Mouse (Mus musculus) midbrain, postnatal 0 days (tissue): Measurements from ENCODE around the gene Klf13. TPM values are rescaled to one million over a fixed set of nuclear protein-coding genes. Genes with fewer than 3 reads are reported as not detected.

Experiments used
- ATAC-seq: fragments of 200-750 bp; cut with Nextera tagmentation; 2 replicates; pipeline ENCODE4 v1.8.0; 2017; ENCODE audit warnings: moderate number of reproducible peaks, mild to moderate bottlenecking, moderate TSS enrichment, moderate library complexity; ENCODE audit not compliant: low FRiP score
- DNase-seq: peaks from one replicate; pipeline ENCODE4 v3.0.0-alpha.2; 2015; ENCODE audit warnings: low spot score
- H3K27ac ChIP-seq: fragments of 300-500 bp; sonication (generic); 2 replicates; pipeline ENCODE4 v1.5.1; 2014; ENCODE audit warnings: low read depth, mild to moderate bottlenecking, low read length, mixed read lengths
- H3K27me3 ChIP-seq: fragments of 300-500 bp; sonication (generic); 2 replicates; pipeline ENCODE4 v1.6.1; 2014; ENCODE audit warnings: low read length, control low read depth, mixed read lengths; ENCODE audit not compliant: insufficient read depth
- H3K36me3 ChIP-seq: fragments of 300-500 bp; sonication (generic); 2 replicates; pipeline ENCODE4 v1.6.1; 2014; ENCODE audit warnings: low read length, control low read depth, mixed read lengths; ENCODE audit not compliant: insufficient read depth
- H3K4me1 ChIP-seq: fragments of 300-500 bp; sonication (generic); 2 replicates; pipeline ENCODE4 v1.6.1; 2014; ENCODE audit warnings: mild to moderate bottlenecking, control low read depth, antibody characterized with exemption, low read length, mixed read lengths; ENCODE audit not compliant: insufficient read depth
- H3K4me2 ChIP-seq: fragments of 300-500 bp; sonication (generic); 2 replicates; pipeline ENCODE4 v1.6.1; 2014; ENCODE audit warnings: low read depth, mild to moderate bottlenecking, low read length, mixed read lengths; ENCODE audit not compliant: poor library complexity, severe bottlenecking
- H3K4me3 ChIP-seq: fragments of 300-500 bp; sonication (generic); 2 replicates; pipeline ENCODE4 v1.5.1; 2014; ENCODE audit warnings: low read depth, mild to moderate bottlenecking, low read length, moderate library complexity
- H3K9ac ChIP-seq: fragments of 300-500 bp; sonication (generic); replicated peaks from 2 replicates; pipeline ENCODE4 v1.6.1; 2014; ENCODE audit warnings: mild to moderate bottlenecking, low read length, moderate library complexity, mixed read lengths; ENCODE audit not compliant: poor library complexity, severe bottlenecking
- H3K9me3 ChIP-seq: fragments of 300-500 bp; sonication (generic); 2 replicates; pipeline ENCODE4 v1.6.1; 2016; ENCODE audit warnings: low read length, control low read depth
- CTCF ChIP-seq: IDR thresholded peaks from 2 replicates; pipeline ENCODE4 v1.5.1; 2016; ENCODE audit warnings: antibody characterized with exemption, mild to moderate bottlenecking
- WGBS: fragments of 180-500 bp; shearing (Covaris S2); extraction: QIAGEN DNeasy Blood & Tissue Kit; methylation state at CpG from one replicate; pipeline ENCODE4 v1.1.7; 2014; 5-methylcytosine and 5-hydroxymethylcytosine counted together
- polyA plus RNA-seq: library from polyadenylated mRNA; unstranded; fragments of >200 nt; fragmentation: Nextera tagmentation; extraction: Ambion mirVana; gene quantifications from 2 replicates; pipeline ENCODE4 v1.2.1, GENCODE M21; 2015
- total RNA-seq: library from RNA; depleted of rRNA; stranded (reverse); fragments of >200 nt; gene quantifications from 2 replicates; pipeline ENCODE4 v1.2.3, GENCODE M21; 2014

Gene Klf13
- total and polyA plus RNA-seq, 2 experiments from 2014 or later: 21.5 to 26.6 TPM

GRCm38 (mm10) chr7:63893729-63894128, 45.0 kb downstream of the Klf13 start:
- Histone ChIP-seq H3K9ac (no peak overlapping the region), H3K4me3 (no peak overlapping the region), H3K27me3 (no peaks in the 10 kb centered on the region), H3K27ac (no peak overlapping the region), H3K4me1 (peaks cover 16% of the 10 kb centered on the region; the same call in 1 of the 2 replicates), H3K9me3 (no peaks in the 10 kb centered on the region), H3K36me3 (peaks cover 21% of the 10 kb centered on the region), H3K4me2 (no peak overlapping the region)
- no peak for TF ChIP-seq CTCF
- ATAC-seq (no peak), DNase-seq (no peak)
- WGBS: 37% methylated on average over 4 of the region's 4 CpGs

- ATAC-seq (no peak), DNase-seq (no peak)
- peaks cover 22% of the 10 kb centered on the region for H3K36me3 ChIP-seq
- H3K4me3 ChIP-seq: no peak overlapping the region
- WGBS: 62% methylated on average over 5 of the region's 5 CpGs
- H3K9me3 ChIP-seq: no peaks in the 10 kb centered on the region
- peaks cover 16% of the 10 kb centered on the region; the same call in 1 of the 2 replicates for H3K4me1 ChIP-seq
- H3K27me3 ChIP-seq: no peaks in the 10 kb centered on the region
- no peak overlapping the region for H3K4me2 ChIP-seq
- no peak overlapping the region for H3K9ac ChIP-seq
- no peak for TF ChIP-seq CTCF
- no peak overlapping the region for H3K27ac ChIP-seq
Measured at GRCm38 (mm10) chr7:63893201-63893600, 45.5 kb downstream of the Klf13 start.

- no peak overlapping the region for H3K9ac ChIP-seq
- no peak for ATAC-seq
- H3K27me3 ChIP-seq: no peaks in the 10 kb centered on the region
- no peaks in the 10 kb centered on the region for H3K9me3 ChIP-seq
- peaks cover 22% of the 10 kb centered on the region for H3K36me3 ChIP-seq
- no peak overlapping the region for H3K27ac ChIP-seq
- no peak overlapping the region for H3K4me2 ChIP-seq
- 76% methylated on average over 43 of the region's 43 CpGs for WGBS
- no peak for DNase-seq
- no peak overlapping the region for H3K4me3 ChIP-seq
- H3K4me1 ChIP-seq: peaks cover 9% of the 10 kb centered on the region; the same call in 1 of the 2 replicates
- no peak for TF ChIP-seq CTCF
Measured at GRCm38 (mm10) chr7:63891488-63892075, 47.1 kb downstream of the Klf13 start.

GRCm38 (mm10) chr7:63889116-63889975, 49.4 kb downstream of the Klf13 start:
- no peaks in the 10 kb centered on the region for H3K27me3 ChIP-seq
- WGBS: 66% methylated on average over 9 of the region's 9 CpGs
- DNase-seq (no peak), ATAC-seq (no peak)
- H3K4me2 ChIP-seq: no peak overlapping the region
- peaks cover 5% of the 10 kb centered on the region; the same call in 1 of the 2 replicates for H3K4me1 ChIP-seq
- no peak overlapping the region for H3K27ac ChIP-seq
- no peak overlapping the region for H3K9ac ChIP-seq
- H3K9me3 ChIP-seq: no peaks in the 10 kb centered on the region
- peaks cover 22% of the 10 kb centered on the region for H3K36me3 ChIP-seq
- TF ChIP-seq CTCF: no peak
- no peak overlapping the region for H3K4me3 ChIP-seq

- WGBS: 76% methylated on average over 6 of the region's 6 CpGs
- no peak for ATAC-seq
- no peak for TF ChIP-seq CTCF
Measured at GRCm38 (mm10) chr7:63888674-63889073, 50.0 kb downstream of the Klf13 start.

GRCm38 (mm10) chr7:63887602-63888123, 51.1 kb downstream of the Klf13 start:
- DNase-seq (no peak), ATAC-seq (no peak)
- 89% methylated on average over 10 of the region's 10 CpGs for WGBS
- Histone ChIP-seq H3K4me2 (no peak overlapping the region), H3K4me1 (no peaks in the 10 kb centered on the region), H3K27me3 (no peaks in the 10 kb centered on the region), H3K9me3 (no peaks in the 10 kb centered on the region), H3K4me3 (no peak overlapping the region), H3K9ac (no peak overlapping the region), H3K36me3 (peaks cover 22% of the 10 kb centered on the region), H3K27ac (no peak overlapping the region)
- no peak for TF ChIP-seq CTCF

More at GRCm38 (mm10) chr7:63888674-63889073, 50.0 kb downstream of the Klf13 start:
- H3K36me3 ChIP-seq: peaks cover 22% of the 10 kb centered on the region
- H3K4me3 ChIP-seq: no peak overlapping the region
- H3K9me3 ChIP-seq: no peaks in the 10 kb centered on the region
- peaks cover 3% of the 10 kb centered on the region; the same call in 1 of the 2 replicates for H3K4me1 ChIP-seq
- no peaks in the 10 kb centered on the region for H3K27me3 ChIP-seq
- no peak for DNase-seq
- no peak overlapping the region for H3K4me2 ChIP-seq
- H3K9ac ChIP-seq: no peak overlapping the region
- H3K27ac ChIP-seq: no peak overlapping the region
